Mouse (Mus musculus): ENCODE data around the gene Olfr313. TPM values are rescaled to one million over a fixed set of nuclear protein-coding genes. Genes with fewer than 3 reads are reported as not detected.

Gene Olfr313
- polyA plus RNA-seq, 1 experiment from 2014 or later, result not detected

DNA sequence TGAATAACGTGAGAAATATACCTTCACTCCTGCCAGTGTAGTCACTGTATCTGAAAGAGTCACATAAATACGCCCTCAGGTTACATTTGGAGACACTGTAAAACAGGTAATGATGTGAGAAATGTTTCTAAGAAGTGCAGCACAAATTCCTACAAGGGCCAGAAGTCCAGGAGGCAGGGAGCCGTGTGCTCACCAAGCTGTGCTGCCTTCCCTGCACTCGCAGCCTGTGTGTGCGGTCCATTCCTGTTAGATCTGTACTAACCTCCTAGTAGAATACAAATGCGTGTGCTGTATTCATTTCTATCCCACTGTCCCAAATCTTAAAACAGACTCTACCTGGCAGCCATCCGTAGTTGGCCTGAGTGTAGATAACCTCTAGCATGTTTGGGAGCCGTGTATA is 45.9 kb downstream of the Olfr313 start:
- WGBS, result 97% methylated on average over 8 of the region's 8 CpGs
- no peak overlapping the region for H3K9ac ChIP-seq (ENCODE audit: low read length)
- H3K27me3 ChIP-seq (ENCODE audit: control insufficient read depth, insufficient read depth, low read length), result no peaks in the 10 kb centered on the region
- H3K4me2 ChIP-seq (replicated peaks; ENCODE audit: low read depth), result no peak overlapping the region
- ATAC-seq (ENCODE audit: low FRiP score, low TSS enrichment), result no peak
- no peaks in the 10 kb centered on the region for H3K4me1 ChIP-seq (replicated peaks; ENCODE audit: control insufficient read depth, insufficient read depth)
- no peak overlapping the region for H3K27ac ChIP-seq (replicated peaks)
- TF ChIP-seq EP300 (optimal IDR thresholded peaks at IDR 0.05) (no peak), CTCF (IDR thresholded peaks at IDR 0.05; ENCODE audit: low read depth) (no peak)
- H3K4me3 ChIP-seq (ENCODE audit: low read depth, low read length), result no peak overlapping the region
- peaks cover 12% of the 10 kb centered on the region for H3K9me3 ChIP-seq (ENCODE audit: control insufficient read depth, low read length)
- H3K36me3 ChIP-seq (ENCODE audit: control insufficient read depth, insufficient read depth, low read length), result peaks cover 23% of the 10 kb centered on the region
- no peak for DNase-seq (ENCODE audit: low spot score)

DNA sequence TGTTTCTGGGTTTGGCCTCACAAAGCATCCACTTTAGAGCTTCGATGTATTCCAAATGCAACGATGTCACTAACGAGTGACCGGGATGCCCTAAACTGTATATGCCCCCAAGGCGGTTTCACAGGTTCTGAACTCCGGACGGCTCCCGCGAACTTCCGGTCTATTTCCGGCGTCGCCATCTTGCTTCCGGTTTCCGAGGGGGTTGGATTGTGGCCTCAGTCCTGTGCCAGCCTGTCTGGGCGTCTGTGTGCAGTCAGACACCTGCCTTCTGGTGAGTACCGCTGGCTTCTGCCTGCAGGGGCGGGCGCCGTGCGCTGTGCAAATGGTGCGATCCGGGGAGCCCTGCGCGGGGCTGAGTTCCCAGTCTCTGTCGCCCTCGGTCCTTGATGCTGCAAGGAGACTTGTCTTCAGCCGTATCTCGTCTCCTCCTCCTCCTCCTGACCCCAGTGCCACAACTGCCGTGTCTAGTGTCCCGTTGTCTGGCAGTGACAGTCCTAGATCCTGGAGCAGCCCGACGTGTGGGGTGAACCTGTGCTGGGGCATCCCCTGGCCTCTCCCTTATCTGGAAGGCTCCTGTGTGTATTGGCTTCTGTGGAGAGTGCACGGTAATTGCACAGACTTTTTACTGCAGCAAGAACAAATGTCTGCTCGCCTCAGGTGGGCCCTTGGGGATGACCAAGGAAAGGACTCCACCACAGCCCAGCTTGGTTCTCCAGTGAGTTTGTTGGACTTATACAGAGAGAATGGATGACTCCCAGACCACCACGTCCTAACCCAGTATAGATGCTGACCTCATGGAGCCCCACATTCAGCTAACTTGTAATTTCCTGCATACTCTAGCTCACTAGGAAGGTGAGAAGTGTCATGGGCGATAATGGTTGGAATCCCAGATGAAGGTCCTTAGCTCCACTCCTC is 52.5 kb downstream of the Olfr313 start, which contains the start of gene 2810021J22Rik:
2810021J22Rik (plus strand) TSS at position 178 of the 915 bp plus-strand sequence.
- peak; percentile 93 for ATAC-seq (ENCODE audit: low FRiP score, low TSS enrichment)
- Histone ChIP-seq H3K4me3 (ENCODE audit: low read depth, low read length) (peak within 1 kb of the TSS; percentile 69), H3K27ac (replicated peaks) (peak within 1 kb of the TSS; percentile 67), H3K36me3 (ENCODE audit: control insufficient read depth, insufficient read depth, low read length) (no peaks in the 10 kb centered on the region), H3K4me1 (replicated peaks; ENCODE audit: control insufficient read depth, insufficient read depth) (0 out of 2 replicates have a peak, but pooled peaks cover 2% of the 10 kb centered on the region), H3K4me2 (replicated peaks; ENCODE audit: low read depth) (peak within 1 kb of the TSS; percentile 84), H3K9me3 (ENCODE audit: control insufficient read depth, low read length) (no peaks in the 10 kb centered on the region), H3K9ac (ENCODE audit: low read length) (peak within 1 kb of the TSS; percentile 74), H3K27me3 (ENCODE audit: control insufficient read depth, insufficient read depth, low read length) (no peaks in the 10 kb centered on the region)
- DNase-seq (ENCODE audit: low spot score), result peak; percentile 88
- 4% methylated on average over 37 of the region's 37 CpGs for WGBS
- TF ChIP-seq EP300 (optimal IDR thresholded peaks at IDR 0.05) (no peak), CTCF (IDR thresholded peaks at IDR 0.05; ENCODE audit: low read depth) (peak; percentile 38)

DNA sequence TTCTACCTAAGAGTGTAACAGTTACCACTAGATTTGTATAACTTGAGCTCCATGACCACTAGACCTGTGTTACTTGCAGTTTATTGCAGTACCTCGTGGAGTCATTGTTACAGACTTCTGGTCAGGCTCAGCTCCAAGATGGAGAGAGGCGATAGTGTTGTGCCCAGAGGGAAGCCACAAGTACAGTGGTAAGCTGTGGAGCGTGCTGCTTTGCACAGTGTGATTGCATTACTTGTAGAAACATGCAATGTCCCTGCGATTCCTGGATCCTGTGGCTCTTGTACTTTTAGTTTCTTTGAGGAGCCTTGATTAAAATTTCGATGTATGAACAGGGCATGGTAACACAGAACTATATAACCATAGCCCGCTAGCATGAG is 53.1 kb downstream of the Olfr313 start:
- H3K4me3 ChIP-seq (ENCODE audit: low read depth, low read length), result peak overlapping the region; percentile 69
- H3K27ac ChIP-seq (replicated peaks), result no peak overlapping the region
- ATAC-seq (ENCODE audit: low FRiP score, low TSS enrichment), result no peak
- 0 out of 2 replicates have a peak, but pooled peaks cover 2% of the 10 kb centered on the region for H3K4me1 ChIP-seq (replicated peaks; ENCODE audit: control insufficient read depth, insufficient read depth)
- no peak for DNase-seq (ENCODE audit: low spot score)
- no peak overlapping the region for H3K9ac ChIP-seq (ENCODE audit: low read length)
- no peaks in the 10 kb centered on the region for H3K27me3 ChIP-seq (ENCODE audit: control insufficient read depth, insufficient read depth, low read length)
- peak overlapping the region; percentile 84 for H3K4me2 ChIP-seq (replicated peaks; ENCODE audit: low read depth)
- no peak for TF ChIP-seq EP300 (optimal IDR thresholded peaks at IDR 0.05)
- no peak for TF ChIP-seq CTCF (IDR thresholded peaks at IDR 0.05; ENCODE audit: low read depth)
- WGBS, result 67% methylated on average over 6 of the region's 6 CpGs
- no peaks in the 10 kb centered on the region for H3K36me3 ChIP-seq (ENCODE audit: control insufficient read depth, insufficient read depth, low read length)
- H3K9me3 ChIP-seq (ENCODE audit: control insufficient read depth, low read length), result no peaks in the 10 kb centered on the region

Other genes starting within 250 kb of the Olfr313 start
- gene Olfr224, start 244.4 kb upstream of the Olfr313 start, polyA plus RNA-seq (2015; fragmentation: Nextera tagmentation; extraction: Ambion mirVana), result not detected in 2 replicates
- not detected in 2 replicates for gene Olfr325, start 237.3 kb upstream of the Olfr313 start, polyA plus RNA-seq (2015; fragmentation: Nextera tagmentation; extraction: Ambion mirVana)
- not detected in 2 replicates for gene Olfr324, start 219.9 kb upstream of the Olfr313 start, polyA plus RNA-seq (2015; fragmentation: Nextera tagmentation; extraction: Ambion mirVana)
- 1,000 and 1,066 TPM in 2 replicates for gene 2210407C18Rik, start 198.9 kb upstream of the Olfr313 start, polyA plus RNA-seq (2015; fragmentation: Nextera tagmentation; extraction: Ambion mirVana)
- 0.29 and 0.46 TPM in 2 replicates for gene Olfr323, start 184.5 kb upstream of the Olfr313 start, polyA plus RNA-seq (2015; fragmentation: Nextera tagmentation; extraction: Ambion mirVana)
- 1.5 and 1.9 TPM in 2 replicates for gene Trim58, start 174.5 kb upstream of the Olfr313 start, polyA plus RNA-seq (2015; fragmentation: Nextera tagmentation; extraction: Ambion mirVana)
- not detected in 2 replicates for gene Olfr322, start 156.2 kb upstream of the Olfr313 start, polyA plus RNA-seq (2015; fragmentation: Nextera tagmentation; extraction: Ambion mirVana)
- gene Olfr320, start 133.9 kb upstream of the Olfr313 start, polyA plus RNA-seq (2015; fragmentation: Nextera tagmentation; extraction: Ambion mirVana), result not detected in 2 replicates
- gene Olfr319, start 115.8 kb upstream of the Olfr313 start, polyA plus RNA-seq (2015; fragmentation: Nextera tagmentation; extraction: Ambion mirVana), result not detected in 2 replicates
- not detected in 2 replicates for gene Olfr318, start 91.0 kb upstream of the Olfr313 start, polyA plus RNA-seq (2015; fragmentation: Nextera tagmentation; extraction: Ambion mirVana)
- gene Olfr317, start 75.8 kb upstream of the Olfr313 start, polyA plus RNA-seq (2015; fragmentation: Nextera tagmentation; extraction: Ambion mirVana), result 0.06 TPM in 1 of 2 replicates, not detected in the other
- gene Olfr316, start 62.3 kb upstream of the Olfr313 start, polyA plus RNA-seq (2015; fragmentation: Nextera tagmentation; extraction: Ambion mirVana), result not detected in 2 replicates
- not detected in 2 replicates for gene Olfr315, start 41.8 kb upstream of the Olfr313 start, polyA plus RNA-seq (2015; fragmentation: Nextera tagmentation; extraction: Ambion mirVana)
- gene Olfr314, start 32.0 kb upstream of the Olfr313 start, polyA plus RNA-seq (2015; fragmentation: Nextera tagmentation; extraction: Ambion mirVana), result not detected in 2 replicates
- gene Fam183b, start 13.0 kb upstream of the Olfr313 start, polyA plus RNA-seq (2015; fragmentation: Nextera tagmentation; extraction: Ambion mirVana), result 3.1 and 3.7 TPM in 2 replicates
- 0.04 TPM in 1 of 2 replicates, not detected in the other for gene Olfr312, start 14.2 kb downstream of the Olfr313 start, polyA plus RNA-seq (2015; fragmentation: Nextera tagmentation; extraction: Ambion mirVana)
- 0.08 TPM in 1 of 2 replicates, not detected in the other for gene Olfr311, start 24.3 kb downstream of the Olfr313 start, polyA plus RNA-seq (2015; fragmentation: Nextera tagmentation; extraction: Ambion mirVana)
- gene Gm12258, start 32.2 kb downstream of the Olfr313 start, polyA plus RNA-seq (2015; fragmentation: Nextera tagmentation; extraction: Ambion mirVana), result 2.4 and 2.6 TPM in 2 replicates
- gene 2810021J22Rik, start 52.2 kb downstream of the Olfr313 start, polyA plus RNA-seq (2015; fragmentation: Nextera tagmentation; extraction: Ambion mirVana), result 2.6 and 3.2 TPM in 2 replicates
- 1.6 and 1.9 TPM in 2 replicates for gene Zfp39, start 89.2 kb downstream of the Olfr313 start, polyA plus RNA-seq (2015; fragmentation: Nextera tagmentation; extraction: Ambion mirVana)
- gene Btnl10, start 102.9 kb downstream of the Olfr313 start, polyA plus RNA-seq (2015; fragmentation: Nextera tagmentation; extraction: Ambion mirVana), result 0.04 TPM in 1 of 2 replicates, not detected in the other
- 136 and 140 TPM in 2 replicates for gene Rnf187, start 123.9 kb downstream of the Olfr313 start, polyA plus RNA-seq (2015; fragmentation: Nextera tagmentation; extraction: Ambion mirVana)
- 7.5 and 8.9 TPM in 2 replicates for gene Hist3h2ba, start 133.9 kb downstream of the Olfr313 start, polyA plus RNA-seq (2015; fragmentation: Nextera tagmentation; extraction: Ambion mirVana)
- gene Hist3h2a, start 139.7 kb downstream of the Olfr313 start, polyA plus RNA-seq (2015; fragmentation: Nextera tagmentation; extraction: Ambion mirVana), result 18.7 and 19.1 TPM in 2 replicates
- 0.05 and 0.08 TPM in 2 replicates for gene Trim17, start 139.7 kb downstream of the Olfr313 start, polyA plus RNA-seq (2015; fragmentation: Nextera tagmentation; extraction: Ambion mirVana)
- gene Trim11, start 163.1 kb downstream of the Olfr313 start, polyA plus RNA-seq (2015; fragmentation: Nextera tagmentation; extraction: Ambion mirVana), result 9.9 and 11.0 TPM in 2 replicates

All from stomach, postnatal 0 days (tissue).